Mouse (Mus musculus) forebrain, postnatal 0 days (tissue): Measurements from ENCODE around the gene Brpf1. TPM values are rescaled to one million over a fixed set of nuclear protein-coding genes. Genes with fewer than 3 reads are reported as not detected.

Experiments used
- ATAC-seq: fragments of 200-750 bp; cut with Nextera tagmentation; 2 replicates; pipeline ENCODE4 v1.8.0; 2017; ENCODE audit warnings: mild to moderate bottlenecking, moderate library complexity
- DNase-seq: peaks from one replicate; pipeline ENCODE4 v3.0.0-alpha.2; 2015
- H3K27ac ChIP-seq: fragments of 300-500 bp; sonication (generic); 2 replicates; pipeline ENCODE4 v1.5.1; 2014; ENCODE audit warnings: low read depth, mild to moderate bottlenecking, antibody characterized with exemption, low read length, moderate library complexity, mixed read lengths
- H3K27me3 ChIP-seq: fragments of 300-500 bp; sonication (generic); 2 replicates; pipeline ENCODE4 v1.6.1; 2014; ENCODE audit warnings: mild to moderate bottlenecking, low read length, mixed read lengths; ENCODE audit not compliant: insufficient read depth
- H3K36me3 ChIP-seq: fragments of 300-500 bp; sonication (generic); 2 replicates; pipeline ENCODE4 v1.6.1; 2014; ENCODE audit warnings: mild to moderate bottlenecking, moderate library complexity; ENCODE audit not compliant: insufficient read depth
- H3K4me1 ChIP-seq: fragments of 300-500 bp; sonication (generic); 2 replicates; pipeline ENCODE4 v1.6.1; 2014; ENCODE audit warnings: antibody characterized with exemption; ENCODE audit not compliant: insufficient read depth
- H3K4me2 ChIP-seq: fragments of 300-500 bp; sonication (generic); 2 replicates; pipeline ENCODE4 v1.6.1; 2014; ENCODE audit warnings: low read depth, mild to moderate bottlenecking, moderate library complexity
- H3K4me3 ChIP-seq: fragments of 300-500 bp; sonication (generic); 2 replicates; pipeline ENCODE4 v1.5.1; 2014; ENCODE audit warnings: low read depth, low read length, mixed read lengths
- H3K9ac ChIP-seq: fragments of 300-500 bp; sonication (generic); 2 replicates; pipeline ENCODE4 v1.6.1; 2014; ENCODE audit warnings: mild to moderate bottlenecking
- H3K9me3 ChIP-seq: fragments of 300-500 bp; sonication (generic); 2 replicates; pipeline ENCODE4 v1.6.1; 2016; ENCODE audit warnings: low read length
- CTCF ChIP-seq: sonication (generic); IDR thresholded peaks from 2 replicates; pipeline ENCODE4 v1.5.1; 2016; ENCODE audit warnings: antibody characterized with exemption, control low read depth, low read depth
- WGBS: fragments of 180-500 bp; shearing (Covaris S2); extraction: QIAGEN DNeasy Blood & Tissue Kit; methylation state at CpG from one replicate; pipeline ENCODE4 v1.1.7; 2014; 5-methylcytosine and 5-hydroxymethylcytosine counted together
- polyA plus RNA-seq: library from polyadenylated mRNA; unstranded; fragments of >200 nt; fragmentation: Nextera tagmentation; extraction: Ambion mirVana; gene quantifications from 2 replicates; pipeline ENCODE4 v1.2.1, GENCODE M21; 2015
- total RNA-seq: library from RNA; depleted of rRNA; stranded (reverse); fragments of >200 nt; gene quantifications from 2 replicates; pipeline ENCODE4 v1.2.3, GENCODE M21; 2014; rRNA removed

The Brpf1 gene
- total and polyA plus RNA-seq, 2 experiments from 2014 or later, result 10.9 to 30.7 TPM

DNA sequence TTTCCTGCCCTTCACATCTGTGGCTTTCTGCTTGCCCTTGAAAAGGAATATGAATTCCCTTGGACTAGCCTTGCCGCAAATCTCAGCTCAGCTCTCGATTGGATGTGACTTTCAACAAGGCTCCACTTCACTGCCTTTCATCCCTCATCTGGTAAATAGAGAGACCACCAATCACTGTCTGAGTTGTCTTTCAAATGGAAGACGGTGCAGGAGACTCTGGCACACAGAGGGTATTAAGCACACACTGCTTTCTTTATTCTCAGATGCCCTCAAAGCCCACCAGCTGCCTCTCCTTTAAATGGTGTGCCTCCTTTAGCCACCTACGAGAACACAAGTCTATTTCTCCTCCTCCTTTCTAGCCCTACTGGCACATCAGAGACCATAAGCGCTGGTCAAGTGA lies 61.6 kb downstream of the Brpf1 start:
- no peak for TF ChIP-seq CTCF
- Histone ChIP-seq H3K27ac (no peak overlapping the region), H3K9me3 (no peaks in the 10 kb centered on the region), H3K4me1 (no peaks in the 10 kb centered on the region), H3K9ac (no peak overlapping the region), H3K27me3 (no peaks in the 10 kb centered on the region), H3K36me3 (peaks cover 57% of the 10 kb centered on the region), H3K4me3 (no peak overlapping the region), H3K4me2 (no peak overlapping the region)
- DNase-seq, result no peak
- peak; percentile 61 for ATAC-seq
- 76% methylated on average over 5 of the region's 5 CpGs for WGBS

GRCm38 (mm10) chr6:113370194-113370929 lies 63.4 kb downstream of the Brpf1 start:
- 93% methylated on average over 20 of the region's 20 CpGs for WGBS

GRCm38 (mm10) chr6:113373491-113373890 lies 66.6 kb downstream of the Brpf1 start:
- H3K4me2 ChIP-seq, result no peak overlapping the region
- no peaks in the 10 kb centered on the region for H3K27me3 ChIP-seq
- no peak overlapping the region for H3K4me3 ChIP-seq
- H3K36me3 ChIP-seq, result peaks cover 72% of the 10 kb centered on the region
- H3K9me3 ChIP-seq, result no peaks in the 10 kb centered on the region
- TF ChIP-seq CTCF, result no peak
- H3K27ac ChIP-seq, result no peak overlapping the region
- ATAC-seq (no peak), DNase-seq (no peak)
- H3K4me1 ChIP-seq, result peaks cover 5% of the 10 kb centered on the region; the same call in 1 of the 2 replicates
- 95% methylated on average over 4 of the region's 4 CpGs for WGBS
- no peak overlapping the region for H3K9ac ChIP-seq

More at GRCm38 (mm10) chr6:113370194-113370929, 63.4 kb downstream of the Brpf1 start:
- Histone ChIP-seq H3K4me1 (no peaks in the 10 kb centered on the region), H3K4me2 (no peak overlapping the region), H3K27me3 (no peaks in the 10 kb centered on the region), H3K9me3 (no peaks in the 10 kb centered on the region), H3K36me3 (peaks cover 74% of the 10 kb centered on the region), H3K9ac (no peak overlapping the region), H3K4me3 (no peak overlapping the region), H3K27ac (no peak overlapping the region)
- DNase-seq (no peak), ATAC-seq (no peak)
- no peak for TF ChIP-seq CTCF

Other genes starting within 250 kb of the Brpf1 start
- 75.8 and 103 TPM in 2 replicates for gene Setd5, start 229.8 kb upstream of the Brpf1 start, total RNA-seq
- gene Setd5, start 229.8 kb upstream of the Brpf1 start, polyA plus RNA-seq, result 30.8 and 48.6 TPM in 2 replicates
- 49.6 and 64.1 TPM in 2 replicates for gene Lhfpl4, start 111.8 kb upstream of the Brpf1 start, total RNA-seq
- gene Lhfpl4, start 111.8 kb upstream of the Brpf1 start, polyA plus RNA-seq, result 26.7 and 53.5 TPM in 2 replicates
- gene Mtmr14, start 69.3 kb upstream of the Brpf1 start, total RNA-seq, result 41.0 and 42.9 TPM in 2 replicates
- 34.1 and 35.0 TPM in 2 replicates for gene Mtmr14, start 69.3 kb upstream of the Brpf1 start, polyA plus RNA-seq
- 0.54 and 4.0 TPM in 2 replicates for gene Cpne9, start 24.8 kb upstream of the Brpf1 start, total RNA-seq
- 1.9 and 4.1 TPM in 2 replicates for gene Cpne9, start 24.8 kb upstream of the Brpf1 start, polyA plus RNA-seq
- 11.9 and 13.5 TPM in 2 replicates for gene Ogg1, start 19.8 kb downstream of the Brpf1 start, total RNA-seq
- gene Ogg1, start 19.8 kb downstream of the Brpf1 start, polyA plus RNA-seq, result 10.1 and 10.5 TPM in 2 replicates
- gene Camk1, start 36.8 kb downstream of the Brpf1 start, total RNA-seq, result 119 and 131 TPM in 2 replicates
- 107 and 118 TPM in 2 replicates for gene Camk1, start 36.8 kb downstream of the Brpf1 start, polyA plus RNA-seq
- gene Tada3, start 70.7 kb downstream of the Brpf1 start, total RNA-seq, result 28.5 and 34.7 TPM in 2 replicates
- gene Tada3, start 70.7 kb downstream of the Brpf1 start, polyA plus RNA-seq, result 69.1 and 84.4 TPM in 2 replicates
- 219 and 226 TPM in 2 replicates for gene Arpc4, start 71.0 kb downstream of the Brpf1 start, total RNA-seq
- gene Arpc4, start 71.0 kb downstream of the Brpf1 start, polyA plus RNA-seq, result 564 and 565 TPM in 2 replicates
- gene Ttll3, start 82.1 kb downstream of the Brpf1 start, total RNA-seq, result 12.9 and 14.0 TPM in 2 replicates
- 4.7 and 8.9 TPM in 2 replicates for gene Ttll3, start 82.1 kb downstream of the Brpf1 start, polyA plus RNA-seq
- gene Rpusd3, start 112.2 kb downstream of the Brpf1 start, total RNA-seq, result 20.5 and 23.5 TPM in 2 replicates
- gene Rpusd3, start 112.2 kb downstream of the Brpf1 start, polyA plus RNA-seq, result 16.9 and 20.4 TPM in 2 replicates
- gene Cidec, start 128.6 kb downstream of the Brpf1 start, total RNA-seq, result not detected in 2 replicates
- not detected in 2 replicates for gene Cidec, start 128.6 kb downstream of the Brpf1 start, polyA plus RNA-seq
- gene Jagn1, start 135.4 kb downstream of the Brpf1 start, total RNA-seq, result 37.7 and 43.6 TPM in 2 replicates
- 61.3 and 81.8 TPM in 2 replicates for gene Jagn1, start 135.4 kb downstream of the Brpf1 start, polyA plus RNA-seq
- not detected in 2 replicates for gene Il17re, start 151.3 kb downstream of the Brpf1 start, total RNA-seq
- 0.14 and 0.28 TPM in 2 replicates for gene Il17re, start 151.3 kb downstream of the Brpf1 start, polyA plus RNA-seq
- 3.2 and 3.8 TPM in 2 replicates for gene Il17rc, start 164.3 kb downstream of the Brpf1 start, total RNA-seq
- gene Il17rc, start 164.3 kb downstream of the Brpf1 start, polyA plus RNA-seq, result 4.3 and 4.8 TPM in 2 replicates
- 34.0 and 39.5 TPM in 2 replicates for gene Creld1, start 176.2 kb downstream of the Brpf1 start, total RNA-seq
- gene Creld1, start 176.2 kb downstream of the Brpf1 start, polyA plus RNA-seq, result 45.5 and 52.7 TPM in 2 replicates
- 17.1 and 18.0 TPM in 2 replicates for gene Prrt3, start 194.8 kb downstream of the Brpf1 start, total RNA-seq
- 9.6 and 13.5 TPM in 2 replicates for gene Prrt3, start 194.8 kb downstream of the Brpf1 start, polyA plus RNA-seq
- 80.4 and 91.8 TPM in 2 replicates for gene Emc3, start 224.5 kb downstream of the Brpf1 start, total RNA-seq
- gene Emc3, start 224.5 kb downstream of the Brpf1 start, polyA plus RNA-seq, result 118 TPM in 2 replicates
- 2.2 and 4.4 TPM in 2 replicates for gene Fancd2, start 224.5 kb downstream of the Brpf1 start, total RNA-seq
- 1.3 and 1.6 TPM in 2 replicates for gene Fancd2, start 224.5 kb downstream of the Brpf1 start, polyA plus RNA-seq